Mouse (Mus musculus): Measurements from ENCODE around the gene Me3. TPM values are rescaled to one million over a fixed set of nuclear protein-coding genes. Genes with fewer than 3 reads are reported as not detected.

Gene Me3
- polyA plus RNA-seq, 1 experiment: 0.44 TPM

GRCm38 (mm10) chr7:89856440-89857217 lies 224.4 kb downstream of the Me3 start:
- no peaks in the 10 kb centered on the region for H3K27me3 ChIP-seq (ENCODE audit: control insufficient read depth, insufficient read depth, low read length)
- no peak overlapping the region for H3K27ac ChIP-seq (ENCODE audit: insufficient read depth, low read length)
- WGBS: 73% methylated on average over 17 of the region's 17 CpGs
- DNase-seq (ENCODE audit: low read depth in 1 of 2, low spot score in 2 of 2): no peak
- H3K4me3 ChIP-seq (ENCODE audit: extremely low read depth, insufficient read depth, insufficient read length): no peak overlapping the region
- no peaks in the 10 kb centered on the region for H3K4me1 ChIP-seq (ENCODE audit: control insufficient read depth, insufficient read depth, insufficient read length)
- H3K36me3 ChIP-seq (ENCODE audit: control insufficient read depth, insufficient read depth, low read length): no peaks in the 10 kb centered on the region
- no peak for TF ChIP-seq POLR2A (IDR thresholded peaks at IDR 0.05; ENCODE audit: low read depth, low read length)
- TF ChIP-seq CTCF (IDR thresholded peaks at IDR 0.05; ENCODE audit: extremely low read depth, insufficient read depth, insufficient read length, insufficient replicate concordance): no peak

- 77% methylated on average over 1 of the region's 1 CpGs for WGBS
Measured at GRCm38 (mm10) chr7:89864769-89865168, 232.6 kb downstream of the Me3 start.

GRCm38 (mm10) chr7:89867221-89867620 lies 235.0 kb downstream of the Me3 start:
- WGBS: 59% methylated on average over 5 of the region's 5 CpGs
- H3K4me3 ChIP-seq (ENCODE audit: extremely low read depth, insufficient read depth, insufficient read length): no peak overlapping the region
- TF ChIP-seq POLR2A (IDR thresholded peaks at IDR 0.05; ENCODE audit: low read depth, low read length) (no peak), CTCF (IDR thresholded peaks at IDR 0.05; ENCODE audit: extremely low read depth, insufficient read depth, insufficient read length, insufficient replicate concordance) (no peak)

More at GRCm38 (mm10) chr7:89864769-89865168, 232.6 kb downstream of the Me3 start:
- DNase-seq (ENCODE audit: low read depth in 1 of 2, low spot score in 2 of 2): no peak
- no peak overlapping the region for H3K4me3 ChIP-seq (ENCODE audit: extremely low read depth, insufficient read depth, insufficient read length)
- TF ChIP-seq CTCF (IDR thresholded peaks at IDR 0.05; ENCODE audit: extremely low read depth, insufficient read depth, insufficient read length, insufficient replicate concordance) (no peak), POLR2A (IDR thresholded peaks at IDR 0.05; ENCODE audit: low read depth, low read length) (no peak)
- no peaks in the 10 kb centered on the region for H3K27me3 ChIP-seq (ENCODE audit: control insufficient read depth, insufficient read depth, low read length)
- H3K4me1 ChIP-seq (ENCODE audit: control insufficient read depth, insufficient read depth, insufficient read length): no peaks in the 10 kb centered on the region
- no peaks in the 10 kb centered on the region for H3K36me3 ChIP-seq (ENCODE audit: control insufficient read depth, insufficient read depth, low read length)
- H3K27ac ChIP-seq (ENCODE audit: insufficient read depth, low read length): no peak overlapping the region

GRCm38 (mm10) chr7:89879686-89880085 lies 247.5 kb downstream of the Me3 start:
- no peak overlapping the region for H3K27ac ChIP-seq (ENCODE audit: insufficient read depth, low read length)
- H3K4me1 ChIP-seq (ENCODE audit: control insufficient read depth, insufficient read depth, insufficient read length): no peaks in the 10 kb centered on the region
- TF ChIP-seq CTCF (IDR thresholded peaks at IDR 0.05; ENCODE audit: extremely low read depth, insufficient read depth, insufficient read length, insufficient replicate concordance): no peak
- 53% methylated on average over 1 of the region's 1 CpGs for WGBS
- H3K27me3 ChIP-seq (ENCODE audit: control insufficient read depth, insufficient read depth, low read length): no peaks in the 10 kb centered on the region
- no peak overlapping the region for H3K4me3 ChIP-seq (ENCODE audit: extremely low read depth, insufficient read depth, insufficient read length)
- DNase-seq (ENCODE audit: low read depth in 1 of 2, low spot score in 2 of 2): no peak
- no peaks in the 10 kb centered on the region for H3K36me3 ChIP-seq (ENCODE audit: control insufficient read depth, insufficient read depth, low read length)

More at GRCm38 (mm10) chr7:89867221-89867620, 235.0 kb downstream of the Me3 start:
- H3K36me3 ChIP-seq (ENCODE audit: control insufficient read depth, insufficient read depth, low read length): no peaks in the 10 kb centered on the region
- DNase-seq (ENCODE audit: low read depth in 1 of 2, low spot score in 2 of 2): no peak
- H3K27me3 ChIP-seq (ENCODE audit: control insufficient read depth, insufficient read depth, low read length): no peaks in the 10 kb centered on the region
- H3K4me1 ChIP-seq (ENCODE audit: control insufficient read depth, insufficient read depth, insufficient read length): no peaks in the 10 kb centered on the region
- H3K27ac ChIP-seq (ENCODE audit: insufficient read depth, low read length): no peak overlapping the region

GRCm38 (mm10) chr7:89884551-89884950 lies 252.4 kb downstream of the Me3 start:
- no peaks in the 10 kb centered on the region for H3K4me1 ChIP-seq (ENCODE audit: control insufficient read depth, insufficient read depth, insufficient read length)
- WGBS: 66% methylated on average over 3 of the region's 3 CpGs
- TF ChIP-seq POLR2A (IDR thresholded peaks at IDR 0.05; ENCODE audit: low read depth, low read length) (no peak), CTCF (IDR thresholded peaks at IDR 0.05; ENCODE audit: extremely low read depth, insufficient read depth, insufficient read length, insufficient replicate concordance) (no peak)
- no peaks in the 10 kb centered on the region for H3K36me3 ChIP-seq (ENCODE audit: control insufficient read depth, insufficient read depth, low read length)
- no peak overlapping the region for H3K4me3 ChIP-seq (ENCODE audit: extremely low read depth, insufficient read depth, insufficient read length)
- no peaks in the 10 kb centered on the region for H3K27me3 ChIP-seq (ENCODE audit: control insufficient read depth, insufficient read depth, low read length)
- H3K27ac ChIP-seq (ENCODE audit: insufficient read depth, low read length): no peak overlapping the region
- no peak for DNase-seq (ENCODE audit: low read depth in 1 of 2, low spot score in 2 of 2)

- Histone ChIP-seq H3K36me3 (ENCODE audit: control insufficient read depth, insufficient read depth, low read length) (no peaks in the 10 kb centered on the region), H3K4me1 (ENCODE audit: control insufficient read depth, insufficient read depth, insufficient read length) (no peaks in the 10 kb centered on the region), H3K27ac (ENCODE audit: insufficient read depth, low read length) (no peak overlapping the region), H3K4me3 (ENCODE audit: extremely low read depth, insufficient read depth, insufficient read length) (no peak overlapping the region), H3K27me3 (ENCODE audit: control insufficient read depth, insufficient read depth, low read length) (no peaks in the 10 kb centered on the region)
- DNase-seq (ENCODE audit: low read depth in 1 of 2, low spot score in 2 of 2): no peak
- TF ChIP-seq CTCF (IDR thresholded peaks at IDR 0.05; ENCODE audit: extremely low read depth, insufficient read depth, insufficient read length, insufficient replicate concordance): no peak
- TF ChIP-seq POLR2A (IDR thresholded peaks at IDR 0.05; ENCODE audit: low read depth, low read length): no peak
- 89% methylated on average over 5 of the region's 5 CpGs for WGBS
Measured at GRCm38 (mm10) chr7:89891412-89891811, 259.2 kb downstream of the Me3 start.

GRCm38 (mm10) chr7:89891856-89892255 lies 259.7 kb downstream of the Me3 start:
- WGBS: 41% methylated on average over 4 of the region's 4 CpGs
- Histone ChIP-seq H3K4me1 (ENCODE audit: control insufficient read depth, insufficient read depth, insufficient read length) (no peaks in the 10 kb centered on the region), H3K4me3 (ENCODE audit: extremely low read depth, insufficient read depth, insufficient read length) (no peak overlapping the region), H3K27ac (ENCODE audit: insufficient read depth, low read length) (no peak overlapping the region), H3K36me3 (ENCODE audit: control insufficient read depth, insufficient read depth, low read length) (no peaks in the 10 kb centered on the region), H3K27me3 (ENCODE audit: control insufficient read depth, insufficient read depth, low read length) (no peaks in the 10 kb centered on the region)
- no peak for TF ChIP-seq CTCF (IDR thresholded peaks at IDR 0.05; ENCODE audit: extremely low read depth, insufficient read depth, insufficient read length, insufficient replicate concordance)
- TF ChIP-seq POLR2A (IDR thresholded peaks at IDR 0.05; ENCODE audit: low read depth, low read length): no peak
- DNase-seq (ENCODE audit: low read depth in 1 of 2, low spot score in 2 of 2): no peak
